Mouse (Mus musculus) common myeloid progenitor, adult 5-6 weeks (primary cell): ENCODE measurements around the gene Hnrnpa3. TPM values are rescaled to one million over a fixed set of nuclear protein-coding genes. Genes with fewer than 3 reads are reported as not detected.
"Not testable (repeated sequence)": the region's sequence is repeated elsewhere in the genome, so short reads cannot be mapped to it uniquely, and the experiment has no call there.

Source experiments
- ATAC-seq: replicated peaks from 2 replicates; pipeline ENCODE4 v1.8.0; 2016; ENCODE audit warnings: low read depth, mild to moderate bottlenecking, moderate TSS enrichment, inconsistent platforms; ENCODE audit not compliant: poor library complexity, severe bottlenecking
- total RNA-seq: library from RNA; stranded (forward); fragments of 200-1000, 187-1606 nt; gene quantifications from 2 replicates; pipeline ENCODE4 v1.2.3, GENCODE M21; 2017

The Hnrnpa3 gene
- total RNA-seq, 1 experiment from 2014 or later: 360 TPM

- 0 out of 2 replicates have a peak, but pooled peaks have one; percentile 23 for ATAC-seq
Observed at GRCm38 (mm10) chr2:75670446-75671336, 11.6 kb downstream of the Hnrnpa3 start.

- ATAC-seq: no peak
Observed at GRCm38 (mm10) chr2:75671337-75671660, 12.2 kb downstream of the Hnrnpa3 start.

DNA sequence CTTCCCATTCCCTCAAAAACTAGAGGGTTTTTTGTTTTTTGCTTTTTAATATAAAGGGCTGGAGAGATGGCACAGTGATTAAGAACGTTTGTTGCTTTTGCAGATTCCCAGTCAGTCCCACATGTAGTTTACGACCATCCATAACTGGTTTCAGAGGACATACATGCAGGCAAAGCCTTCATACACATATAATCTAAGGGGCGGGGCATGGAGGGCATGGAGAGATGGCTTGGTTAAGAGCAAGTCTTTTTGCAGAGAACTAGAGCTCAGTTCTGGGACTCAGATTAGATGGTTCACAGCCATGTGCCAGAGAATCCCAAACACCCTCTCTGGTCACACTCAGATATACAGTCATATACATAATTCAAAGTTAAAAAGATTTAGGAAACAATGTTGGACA lies 13.5 kb downstream of the Hnrnpa3 start:
- no peak for ATAC-seq

DNA sequence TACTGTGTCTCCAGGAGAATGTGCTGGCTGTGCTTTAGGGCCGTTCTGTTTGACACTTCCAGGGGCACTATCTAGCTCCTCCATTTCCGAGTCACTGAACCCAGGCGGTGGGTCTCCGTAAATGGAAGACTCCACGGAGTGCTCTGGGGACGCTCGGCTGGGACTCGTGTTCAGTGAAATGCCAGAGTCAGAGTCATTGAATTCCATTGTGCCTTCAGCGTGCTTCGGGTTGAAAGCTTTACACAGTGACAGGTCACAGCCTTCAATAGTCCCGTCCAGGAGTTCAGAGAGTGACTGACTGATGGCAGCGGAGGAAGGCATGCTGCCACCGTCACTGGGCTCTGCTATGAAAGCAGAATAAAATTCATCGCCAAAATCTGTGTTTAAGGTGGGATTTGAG lies 17.5 kb downstream of the Hnrnpa3 start:
- ATAC-seq: no peak

GRCm38 (mm10) chr2:75679947-75680346 lies 20.9 kb downstream of the Hnrnpa3 start:
- ATAC-seq: no peak

DNA sequence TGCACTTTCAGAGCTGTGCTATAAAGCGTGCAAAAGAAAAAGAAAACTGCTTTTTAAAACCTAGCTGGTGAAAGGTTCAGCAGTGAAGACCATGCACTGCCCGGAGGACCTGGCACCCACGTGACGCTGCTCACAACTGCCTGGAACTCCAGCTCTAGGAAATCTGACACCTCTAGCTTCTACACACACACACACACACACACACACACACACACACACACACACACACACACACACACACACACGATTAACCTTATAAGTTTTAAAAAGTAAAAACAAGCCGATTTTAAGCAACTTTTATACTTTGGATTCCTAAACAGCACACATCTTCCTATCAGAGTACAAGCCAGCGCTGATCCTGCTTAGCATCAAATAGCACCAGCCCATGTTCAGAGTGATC lies 22.4 kb downstream of the Hnrnpa3 start:
- no peak for ATAC-seq

DNA sequence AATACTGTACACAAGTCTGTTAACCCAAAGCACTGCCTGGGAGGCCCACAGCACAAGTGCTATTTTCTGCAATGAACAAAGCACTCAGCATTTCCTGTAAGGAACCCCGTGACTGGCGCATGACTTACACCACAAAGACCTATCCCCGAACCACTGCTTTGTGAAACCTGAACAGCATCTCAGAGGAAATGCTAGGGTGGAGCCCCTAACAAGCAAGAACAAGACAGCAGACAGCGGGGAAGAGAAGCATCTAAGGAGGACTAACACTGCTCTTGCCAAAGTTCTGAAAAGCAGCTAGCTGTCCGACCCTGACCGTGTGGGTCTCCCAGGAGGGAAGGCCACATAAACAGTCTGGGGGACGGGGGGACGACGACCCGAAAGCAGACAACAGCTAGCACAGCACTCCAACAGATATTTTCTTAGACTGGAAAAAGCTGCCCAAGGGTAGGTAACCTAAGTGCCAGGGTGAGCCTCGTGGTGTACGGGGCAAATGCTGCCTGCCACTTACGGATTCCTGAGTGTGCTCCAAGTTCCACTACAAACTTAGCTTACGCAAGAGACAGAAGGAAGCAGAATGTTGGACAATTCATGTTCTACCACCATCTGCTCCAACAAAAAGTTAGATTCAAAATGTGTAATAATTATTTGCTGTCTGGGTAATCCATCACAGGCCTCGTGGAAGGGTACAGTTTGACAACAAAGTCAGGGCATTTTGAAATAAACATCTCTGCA lies 24.1 kb downstream of the Hnrnpa3 start:
- peak; percentile 87 for ATAC-seq

DNA sequence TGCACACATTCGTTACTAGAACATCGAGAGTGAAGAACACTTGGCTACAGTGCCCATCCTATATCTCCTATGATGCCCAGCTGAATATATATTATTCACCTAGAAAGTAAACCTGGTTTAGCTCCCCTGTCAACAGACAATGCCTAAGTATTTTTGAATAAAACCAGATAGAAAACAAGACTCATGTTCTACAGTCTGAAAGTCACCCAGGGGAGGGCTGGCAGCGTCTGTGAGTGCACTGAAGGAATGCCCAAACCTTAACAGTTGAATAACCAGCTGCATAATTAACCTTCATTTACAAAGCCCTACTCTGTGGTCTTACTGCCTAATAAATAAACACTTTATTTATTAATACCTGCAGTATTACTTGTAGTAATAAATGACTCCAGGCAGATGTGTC lies 25.5 kb downstream of the Hnrnpa3 start:
- no peak for ATAC-seq

GRCm38 (mm10) chr2:75685458-75685861 lies 26.4 kb downstream of the Hnrnpa3 start:
- ATAC-seq: peak; percentile 67

GRCm38 (mm10) chr2:75687040-75687749 lies 28.1 kb downstream of the Hnrnpa3 start:
- no peak for ATAC-seq

- ATAC-seq: no peak
Observed at GRCm38 (mm10) chr2:75688901-75689300, 29.8 kb downstream of the Hnrnpa3 start.

DNA sequence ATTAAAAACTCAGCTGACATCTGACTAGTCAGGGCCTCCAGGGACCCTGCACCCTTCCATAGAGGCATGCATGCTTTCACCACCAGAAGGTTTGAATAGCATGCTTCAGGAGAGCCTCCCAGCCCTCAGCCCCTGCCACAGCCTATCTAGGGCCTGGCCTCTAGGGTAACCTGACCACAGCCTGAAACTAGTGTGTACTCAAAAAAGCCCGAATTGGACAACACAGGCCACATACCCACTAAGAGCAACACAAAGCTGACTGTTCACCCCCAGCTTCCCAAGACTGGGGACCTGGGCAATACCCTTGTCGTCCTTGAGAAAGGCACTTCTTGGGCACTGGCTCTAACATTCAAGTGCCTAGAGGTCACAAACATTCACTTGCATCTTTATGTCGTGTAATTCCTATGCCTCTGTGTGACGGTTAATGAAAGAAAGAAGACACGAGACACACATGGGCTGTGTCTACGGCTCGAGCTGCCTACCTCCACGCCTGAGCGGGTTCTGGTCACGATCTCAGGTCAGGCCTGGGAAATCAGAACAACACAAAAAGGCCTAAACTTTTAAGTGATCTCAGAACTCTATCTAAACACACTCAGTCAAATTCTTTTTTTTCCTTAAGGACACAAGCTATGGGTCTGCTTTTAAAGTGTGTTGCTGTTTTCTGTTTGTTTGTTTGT lies 30.6 kb downstream of the Hnrnpa3 start:
- ATAC-seq: no peak

- no peak for ATAC-seq
Observed at GRCm38 (mm10) chr2:75690656-75691055, 31.6 kb downstream of the Hnrnpa3 start.

DNA sequence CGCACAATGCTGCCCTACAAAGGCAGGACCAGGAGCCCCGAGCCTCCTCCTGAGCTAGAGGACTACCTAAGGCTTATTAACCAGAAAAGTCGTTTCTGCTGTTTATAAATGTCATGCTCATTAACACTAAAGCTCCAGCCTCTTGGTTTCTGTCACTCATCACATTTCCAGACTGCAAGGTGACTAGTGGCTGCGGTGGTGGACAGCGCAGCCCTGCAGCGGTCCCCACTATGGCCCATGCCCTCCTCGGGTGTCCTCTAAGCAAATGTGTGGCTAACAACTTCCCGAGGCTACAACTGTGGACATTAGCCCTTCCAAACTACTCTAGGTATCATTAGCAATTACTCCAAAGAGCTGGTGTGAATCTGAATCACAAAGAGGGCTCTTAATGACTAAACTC lies 32.3 kb downstream of the Hnrnpa3 start:
- ATAC-seq: no peak

DNA sequence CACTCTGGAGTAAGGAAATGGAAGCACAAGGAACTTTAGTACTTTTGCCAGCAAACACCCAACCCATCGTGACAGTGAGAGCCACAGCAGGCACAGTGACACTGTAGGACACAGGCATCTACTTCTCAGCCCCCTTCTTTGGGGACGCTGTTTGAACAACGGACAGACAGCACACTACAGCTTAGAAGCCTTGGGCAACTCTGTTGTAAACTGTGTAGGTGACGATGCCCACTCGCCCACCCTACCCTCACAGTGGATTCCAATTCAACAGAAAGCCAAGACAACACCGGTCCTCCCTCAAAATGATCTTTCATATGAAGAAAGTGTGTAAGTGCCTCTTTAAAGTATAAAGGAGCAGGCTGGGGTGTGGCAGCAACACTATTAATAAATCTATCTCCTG lies 33.3 kb downstream of the Hnrnpa3 start:
- no peak for ATAC-seq

DNA sequence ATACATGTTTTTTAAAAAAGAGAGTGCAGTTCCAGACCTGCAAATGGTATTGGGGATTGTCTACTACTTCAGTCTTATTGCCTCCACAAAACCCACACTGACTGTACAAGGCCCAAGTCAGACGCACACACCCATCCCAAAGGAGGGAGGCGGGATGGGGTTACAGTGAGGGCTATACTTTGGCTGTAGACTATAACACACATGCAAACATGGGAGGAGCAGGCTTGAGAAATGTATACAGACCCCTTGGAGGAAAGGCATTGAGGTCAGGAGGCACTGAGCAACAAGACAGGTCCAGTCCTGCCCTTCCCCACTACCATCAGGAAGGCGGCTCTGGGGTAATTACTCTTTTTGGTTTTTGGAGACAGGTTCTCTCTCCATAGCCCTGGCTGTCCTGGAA lies 35.9 kb downstream of the Hnrnpa3 start:
- not testable (repeated sequence) for ATAC-seq

DNA sequence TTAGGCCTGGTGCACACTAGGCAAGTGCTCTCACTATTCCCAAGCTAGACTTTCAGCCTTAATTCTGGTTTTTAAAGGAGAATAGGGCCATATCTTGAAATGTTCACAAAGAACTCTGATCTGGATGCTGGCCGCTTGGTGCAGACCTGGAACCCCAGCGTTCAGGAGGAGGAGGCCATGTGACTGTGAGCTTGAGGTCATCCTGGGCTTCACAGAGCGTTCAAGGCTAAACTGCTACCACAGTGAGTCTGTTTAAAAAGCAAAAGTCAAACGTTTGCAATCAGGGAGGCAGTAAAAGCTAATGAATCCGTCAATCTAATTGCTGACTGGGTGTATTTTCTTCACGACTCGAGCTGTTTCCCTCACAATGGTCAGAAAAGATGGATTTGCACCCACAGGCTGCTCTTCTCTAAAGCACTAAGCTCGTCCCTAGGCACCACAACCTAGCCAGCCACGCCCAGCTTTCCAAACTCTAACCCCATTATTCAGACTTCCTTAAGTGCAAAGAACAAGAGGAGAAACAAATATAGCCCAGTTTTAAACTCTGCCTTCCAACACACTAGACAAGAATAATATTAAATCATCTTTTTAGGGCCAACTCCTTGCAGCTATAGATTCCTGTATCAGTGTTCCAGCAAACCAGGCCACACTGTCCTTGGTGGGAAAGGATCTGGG lies 36.8 kb downstream of the Hnrnpa3 start:
- 0 out of 2 replicates have a peak, but pooled peaks have one; percentile 2 for ATAC-seq

GRCm38 (mm10) chr2:75696371-75696770 lies 37.3 kb downstream of the Hnrnpa3 start:
- ATAC-seq: peak; percentile 57

- ATAC-seq: no peak
Observed at GRCm38 (mm10) chr2:75697222-75697621, 38.2 kb downstream of the Hnrnpa3 start.

- peak; percentile 72 for ATAC-seq
Observed at GRCm38 (mm10) chr2:75698007-75698406, 38.9 kb downstream of the Hnrnpa3 start.
